Comparison of ENCODE assay signal across 10 mouse cellular contexts in genomic region chr12:111819936-111820335, GRCm38 (mm10). TPM values are rescaled to one million over a fixed set of nuclear protein-coding genes. Genes with fewer than 3 reads are reported as not detected.
A peak's percentile ranks its signal among the peaks of the same experiment; 100 is the strongest.
DNase-seq lines count a peak whose midpoint lies in the region; ATAC-seq and TF ChIP-seq lines count a peak whose summit lies in the region.
"Had no signal": no experiment of that assay in that cellular context is flagged by ENCODE, and none has a peak within 500 bp of the region (broad histone marks: within the 10 kb centered on the region; RNA-seq: fewer than 3 reads in every experiment).

No protein-coding gene starts in this region.

- 25% methylated on average over 8 of the region's 8 CpGs for WGBS in liver, adult 2 months
- WGBS in liver, postnatal 0 days (ENCODE audit: insufficient replicate concordance), result 65% methylated on average over 8 of the region's 8 CpGs
- WGBS in intestine, embryonic 16.5 days, result 58% methylated on average over 8 of the region's 8 CpGs
- 86% methylated on average over 8 of the region's 8 CpGs for WGBS in hindbrain, embryonic 13.5 days

- no peaks in the 10 kb centered on the region for H3K9me3 ChIP-seq in liver, postnatal 0 days (ENCODE audit: low read length)
- no peaks in the 10 kb centered on the region for H3K9me3 ChIP-seq in intestine, embryonic 16.5 days (ENCODE audit: control insufficient read depth, low read length)
- no peaks in the 10 kb centered on the region for H3K9me3 ChIP-seq in hindbrain, embryonic 13.5 days
- H3K9me3 ChIP-seq: forebrain, embryonic 10.5 days had no signal

- TF ChIP-seq EP300 in liver, postnatal 0 days (IDR thresholded peaks at IDR 0.05; ENCODE audit: low read depth), result no peak

- H3K9ac ChIP-seq in liver, adult 2 months (ENCODE audit: low read depth, low read length), result no peak overlapping the region
- H3K9ac ChIP-seq in liver, postnatal 0 days (replicated peaks), result no peak overlapping the region
- H3K9ac ChIP-seq in intestine, embryonic 16.5 days (ENCODE audit: low read depth, low read length), result peak overlapping the region; percentile 44
- no peak overlapping the region; the same call in 1 of the 2 replicates for H3K9ac ChIP-seq in hindbrain, embryonic 13.5 days

- no peak for TF ChIP-seq CTCF in liver, adult 2 months (IDR thresholded peaks at IDR 0.05; ENCODE audit: low read depth, low read length)
- TF ChIP-seq CTCF in liver, postnatal 0 days (IDR thresholded peaks at IDR 0.05; ENCODE audit: low read depth), result no peak

- H3K4me2 ChIP-seq in liver, postnatal 0 days (ENCODE audit: low read depth, low read length), result no peak overlapping the region
- H3K4me2 ChIP-seq in intestine, embryonic 16.5 days (ENCODE audit: low read depth, low read length), result peak overlapping the region; percentile 17; the same call in 1 of the 2 replicates
- H3K4me2 ChIP-seq in hindbrain, embryonic 13.5 days, result no peak overlapping the region

- no peak for ATAC-seq in liver, postnatal 0 days
- ATAC-seq in intestine, embryonic 16.5 days, result no peak
- no peak for ATAC-seq in hindbrain, embryonic 13.5 days (ENCODE audit: low FRiP score)

- H3K4me1 ChIP-seq in liver, adult 2 months (ENCODE audit: control insufficient read depth, insufficient read depth, low read length), result peaks cover 36% of the 10 kb centered on the region
- peaks cover 46% of the 10 kb centered on the region for H3K4me1 ChIP-seq in liver, postnatal 0 days (ENCODE audit: insufficient read depth)
- peaks cover 57% of the 10 kb centered on the region for H3K4me1 ChIP-seq in intestine, embryonic 16.5 days (ENCODE audit: control insufficient read depth, insufficient read depth, low read length)
- peaks cover 41% of the 10 kb centered on the region for H3K4me1 ChIP-seq in hindbrain, embryonic 13.5 days (replicated peaks)

- peaks cover 13% of the 10 kb centered on the region for H3K36me3 ChIP-seq in liver, adult 2 months (ENCODE audit: control insufficient read depth, insufficient read depth, low read length)
- H3K36me3 ChIP-seq in liver, postnatal 0 days (replicated peaks; ENCODE audit: insufficient read depth, low read length), result peaks cover 14% of the 10 kb centered on the region
- H3K36me3 ChIP-seq in intestine, embryonic 16.5 days (ENCODE audit: control insufficient read depth, insufficient read depth, low read length), result peaks cover 18% of the 10 kb centered on the region
- peaks cover 16% of the 10 kb centered on the region for H3K36me3 ChIP-seq in hindbrain, embryonic 13.5 days

- no peak for TF ChIP-seq POLR2A in liver, adult 2 months (IDR thresholded peaks at IDR 0.05; ENCODE audit: extremely low read depth, insufficient read depth, low read length)

- no peak overlapping the region for H3K4me3 ChIP-seq in liver, adult 2 months (ENCODE audit: insufficient read depth, low read depth, low read length)
- H3K4me3 ChIP-seq in liver, postnatal 0 days (ENCODE audit: low read depth, low read length), result no peak overlapping the region
- no peak overlapping the region for H3K4me3 ChIP-seq in intestine, embryonic 16.5 days (ENCODE audit: low read length)
- H3K4me3 ChIP-seq in hindbrain, embryonic 13.5 days, result no peak overlapping the region
- H3K4me3 ChIP-seq: forebrain, embryonic 10.5 days had no signal

- H3K27ac ChIP-seq in liver, adult 2 months (replicated peaks; ENCODE audit: insufficient read depth, low read depth, low read length), result no peak overlapping the region
- no peak overlapping the region for H3K27ac ChIP-seq in liver, postnatal 0 days (ENCODE audit: low read depth)
- H3K27ac ChIP-seq in intestine, embryonic 16.5 days (ENCODE audit: low read length), result peak overlapping the region; percentile 79; the same call in 1 of the 2 replicates
- H3K27ac ChIP-seq in hindbrain, embryonic 13.5 days, result no peak overlapping the region
- H3K27ac ChIP-seq: forebrain, embryonic 10.5 days had no signal

- peaks cover 29% of the 10 kb centered on the region for H3K79me2 ChIP-seq in liver, adult 2 months (ENCODE audit: control insufficient read depth, insufficient read depth, low read length)

- DNase-seq in cerebellum, adult 11-12 months, result peak; percentile 55
- no peak for DNase-seq in cerebellum, postnatal 10 days
- DNase-seq in liver, adult 2 months (ENCODE audit: extremely low read depth, low read depth, low spot score), result peak; percentile 73
- DNase-seq in liver, postnatal 0 days, result no peak
- DNase-seq in lung, postnatal 14 days, result peak; percentile 25
- DNase-seq in spleen, postnatal 10 days (ENCODE audit: low spot score in 2 of 2), result no peak
- DNase-seq: heart, postnatal 10 days had no signal

- no peaks in the 10 kb centered on the region for H3K27me3 ChIP-seq in liver, adult 2 months (ENCODE audit: control insufficient read depth, insufficient read depth, low read length)
- no peaks in the 10 kb centered on the region for H3K27me3 ChIP-seq in liver, postnatal 0 days (ENCODE audit: insufficient read depth, low read length)
- H3K27me3 ChIP-seq in intestine, embryonic 16.5 days (replicated peaks; ENCODE audit: control insufficient read depth, insufficient read depth, low read length), result no peaks in the 10 kb centered on the region
- 0 out of 2 replicates have a peak, but pooled peaks cover 3% of the 10 kb centered on the region for H3K27me3 ChIP-seq in hindbrain, embryonic 13.5 days

RNA-seq across cellular contexts. Expression of gene Zfyve21, which starts 6.0 kb away (rescaled TPM):
- 63.3 and 75.6 TPM in 2 replicates for total RNA-seq in liver, adult 2 months (2014; rRNA removed)
- 65.5 and 72.8 TPM in 2 replicates for polyA plus RNA-seq in liver, adult 2 months (2012; rRNA removed)
- polyA plus RNA-seq in liver, postnatal 0 days (2015; fragmentation: Nextera tagmentation; extraction: Ambion mirVana), result 53.3 and 60.0 TPM in 2 replicates
- 232 and 245 TPM in 2 replicates for polyA plus RNA-seq in intestine, embryonic 16.5 days (2015; fragmentation: Nextera tagmentation; extraction: Ambion mirVana)
- 38.4 and 42.9 TPM in 2 replicates for polyA plus RNA-seq in hindbrain, embryonic 13.5 days (2015; fragmentation: Nextera tagmentation; extraction: Ambion mirVana)

RNA-seq across cellular contexts. Expression of gene Xrcc3, which starts 6.3 kb away (rescaled TPM):
- 1.1 and 2.6 TPM in 2 replicates for total RNA-seq in liver, adult 2 months (2014; rRNA removed)
- polyA plus RNA-seq in liver, adult 2 months (2012; rRNA removed), result 4.4 and 4.6 TPM in 2 replicates
- 2.0 and 2.1 TPM in 2 replicates for polyA plus RNA-seq in liver, postnatal 0 days (2015; fragmentation: Nextera tagmentation; extraction: Ambion mirVana)
- polyA plus RNA-seq in intestine, embryonic 16.5 days (2015; fragmentation: Nextera tagmentation; extraction: Ambion mirVana), result 10.6 and 11.0 TPM in 2 replicates
- polyA plus RNA-seq in hindbrain, embryonic 13.5 days (2015; fragmentation: Nextera tagmentation; extraction: Ambion mirVana), result 3.1 and 3.6 TPM in 2 replicates

Comparison
In these comparisons a context has a peak if more than half of its experiments do, and no peak if none do; other contexts are left out.
1. DNase-seq: peak in cerebellum, adult 11-12 months (single experiment), liver, adult 2 months (single experiment) and lung, postnatal 14 days (single experiment); none in cerebellum, postnatal 10 days (0 of 2), liver, postnatal 0 days (single experiment) and spleen, postnatal 10 days (0 of 2).